Mouse (Mus musculus): ENCODE data around the gene Elp5. TPM values are rescaled to one million over a fixed set of nuclear protein-coding genes. Genes with fewer than 3 reads are reported as not detected.
"Not testable (repeated sequence)": the region's sequence is repeated elsewhere in the genome, so short reads cannot be mapped to it uniquely, and the experiment has no call there.

The Elp5 gene
- polyA plus RNA-seq, 1 experiment = 75.3 TPM

DNA sequence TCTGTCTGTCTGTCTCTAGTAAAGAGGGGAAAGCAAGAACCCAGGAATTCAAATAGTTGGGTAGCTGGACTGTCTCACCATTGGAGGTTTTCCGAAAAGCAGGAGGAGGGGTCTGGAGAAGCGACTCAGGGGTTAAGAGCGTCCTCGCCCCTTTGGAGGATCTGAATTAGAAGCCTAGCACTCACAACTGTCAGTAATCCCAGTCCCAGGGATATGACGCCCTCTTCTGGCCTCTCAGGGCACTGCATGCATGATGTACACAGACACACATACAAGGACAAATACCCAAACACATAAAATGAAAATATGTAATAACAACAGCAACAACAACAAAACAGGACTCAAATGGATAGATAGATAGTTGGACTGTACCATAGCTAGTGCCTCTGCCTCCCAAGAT, 21.7 kb downstream of the Elp5 start:
- TF ChIP-seq CTCF (IDR thresholded peaks at IDR 0.05; ENCODE audit: borderline replicate concordance, control insufficient read depth, extremely low read depth, insufficient read depth, low read length, poor library complexity) (no peak), POLR2A (IDR thresholded peaks at IDR 0.05; ENCODE audit: control insufficient read depth, extremely low read depth, insufficient read depth, low read length, poor library complexity) (no peak)
- Histone ChIP-seq H3K27ac (ENCODE audit: control insufficient read depth, insufficient read depth, low read length) (no peak overlapping the region), H3K36me3 (ENCODE audit: control insufficient read depth, insufficient read depth, low read length) (no peaks in the 10 kb centered on the region), H3K4me3 (ENCODE audit: control insufficient read depth, insufficient read depth, low read length) (no peak overlapping the region), H3K4me1 (replicated peaks; ENCODE audit: control insufficient read depth, insufficient read depth, low read length) (peaks cover 4% of the 10 kb centered on the region; the same call in 1 of the 2 replicates), H3K27me3 (ENCODE audit: control insufficient read depth, insufficient read depth, low read length) (peaks cover 6% of the 10 kb centered on the region; the same call in 1 of the 2 replicates)
- no peak for DNase-seq
- WGBS = 69% methylated on average over 5 of the region's 5 CpGs

DNA sequence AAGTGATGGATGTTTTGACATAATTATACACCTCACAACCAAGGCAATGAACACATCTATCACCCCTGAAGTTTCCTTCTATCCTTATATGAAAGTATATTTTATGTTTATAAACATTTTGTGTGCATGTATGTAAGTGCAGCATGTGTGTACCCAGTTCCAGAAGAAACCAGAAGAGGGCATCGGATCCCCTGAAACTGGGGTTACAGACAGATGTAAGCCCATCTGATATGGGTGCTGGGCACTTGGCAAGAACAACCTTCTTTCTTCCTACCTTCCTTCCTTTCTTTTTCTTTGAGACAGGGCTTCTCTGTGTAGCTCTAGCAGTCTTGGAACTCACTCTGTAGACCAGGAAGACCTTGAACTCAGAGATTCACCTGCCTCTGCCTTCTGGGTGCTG, 26.1 kb downstream of the Elp5 start:
- H3K36me3 ChIP-seq (ENCODE audit: control insufficient read depth, insufficient read depth, low read length) = no peaks in the 10 kb centered on the region
- TF ChIP-seq POLR2A (IDR thresholded peaks at IDR 0.05; ENCODE audit: control insufficient read depth, extremely low read depth, insufficient read depth, low read length, poor library complexity) (no peak), CTCF (IDR thresholded peaks at IDR 0.05; ENCODE audit: borderline replicate concordance, control insufficient read depth, extremely low read depth, insufficient read depth, low read length, poor library complexity) (no peak)
- 78% methylated on average over 1 of the region's 1 CpGs for WGBS

DNA sequence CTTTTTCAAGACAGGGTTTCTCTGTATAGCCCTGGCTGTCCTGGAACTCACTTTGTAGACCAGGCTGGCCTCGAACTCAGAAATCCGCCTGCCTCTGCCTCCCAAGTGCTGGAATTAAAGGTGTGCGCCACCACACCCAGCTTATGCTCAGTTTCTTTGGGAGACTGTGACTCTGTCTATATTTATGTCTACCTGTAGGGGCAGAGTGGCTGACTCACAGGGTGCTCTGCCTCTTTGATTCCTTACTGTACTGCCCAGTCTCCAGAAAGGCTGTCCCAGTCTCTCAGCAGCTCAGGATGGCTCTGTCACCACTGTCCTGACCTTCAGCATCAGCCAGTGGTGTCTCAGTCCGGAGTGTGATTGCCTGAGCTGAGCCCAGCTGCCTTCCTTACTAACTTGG, 26.7 kb downstream of the Elp5 start:
- not testable (repeated sequence) for H3K36me3 ChIP-seq (ENCODE audit: control insufficient read depth, insufficient read depth, low read length); DNase-seq; H3K27me3 ChIP-seq (ENCODE audit: control insufficient read depth, insufficient read depth, low read length); H3K27ac ChIP-seq (ENCODE audit: control insufficient read depth, insufficient read depth, low read length); H3K4me1 ChIP-seq (replicated peaks; ENCODE audit: control insufficient read depth, insufficient read depth, low read length); H3K4me3 ChIP-seq (ENCODE audit: control insufficient read depth, insufficient read depth, low read length)
- whole genome bisulfite sequencing = 86% methylated on average over 4 of the region's 4 CpGs

More for the DNA sequence above, 26.1 kb downstream of the Elp5 start:
- Histone ChIP-seq H3K27me3 (ENCODE audit: control insufficient read depth, insufficient read depth, low read length) (no peaks in the 10 kb centered on the region), H3K4me3 (ENCODE audit: control insufficient read depth, insufficient read depth, low read length) (no peak overlapping the region), H3K4me1 (replicated peaks; ENCODE audit: control insufficient read depth, insufficient read depth, low read length) (no peaks in the 10 kb centered on the region), H3K27ac (ENCODE audit: control insufficient read depth, insufficient read depth, low read length) (no peak overlapping the region)
- DNase-seq = peak; percentile 25

DNA sequence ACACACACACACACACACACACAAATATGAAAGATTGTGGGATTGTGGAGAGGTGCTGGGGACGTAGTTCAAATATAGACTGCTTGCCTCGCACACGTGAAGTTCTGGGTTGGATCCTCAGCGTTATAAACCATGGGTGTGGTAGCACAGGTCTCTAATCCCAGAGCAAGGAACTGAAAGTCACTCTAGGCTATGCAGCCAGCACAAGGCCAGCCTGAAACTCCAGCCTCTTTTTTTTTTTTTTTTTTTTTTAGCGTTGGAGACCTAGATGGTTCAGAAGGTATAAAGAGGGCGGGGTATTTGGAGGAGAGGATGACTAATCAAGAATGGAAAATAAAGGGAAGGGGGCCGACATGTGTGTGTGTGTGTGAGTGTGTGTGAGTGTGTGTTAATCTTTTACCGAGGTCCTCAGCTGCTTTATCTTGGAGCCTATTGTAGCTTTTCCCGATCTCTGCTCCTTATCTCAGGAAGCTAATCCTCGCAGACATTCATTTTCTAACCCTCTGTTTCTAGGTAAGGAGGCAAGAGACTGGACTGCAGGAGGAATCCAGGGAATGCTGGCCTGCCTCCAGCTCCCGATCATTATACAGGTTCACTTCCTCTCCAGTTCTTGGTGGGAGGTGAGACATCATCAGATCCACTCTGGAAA, 28.9 kb downstream of the Elp5 start:
- no peaks in the 10 kb centered on the region for H3K27me3 ChIP-seq (ENCODE audit: control insufficient read depth, insufficient read depth, low read length)
- no peak for DNase-seq
- no peaks in the 10 kb centered on the region for H3K36me3 ChIP-seq (ENCODE audit: control insufficient read depth, insufficient read depth, low read length)
- peaks cover 4% of the 10 kb centered on the region for H3K4me1 ChIP-seq (replicated peaks; ENCODE audit: control insufficient read depth, insufficient read depth, low read length)
- WGBS = 65% methylated on average over 11 of the region's 11 CpGs
- no peak overlapping the region for H3K27ac ChIP-seq (ENCODE audit: control insufficient read depth, insufficient read depth, low read length)
- H3K4me3 ChIP-seq (ENCODE audit: control insufficient read depth, insufficient read depth, low read length) = no peak overlapping the region
- TF ChIP-seq POLR2A (IDR thresholded peaks at IDR 0.05; ENCODE audit: control insufficient read depth, extremely low read depth, insufficient read depth, low read length, poor library complexity) (no peak), CTCF (IDR thresholded peaks at IDR 0.05; ENCODE audit: borderline replicate concordance, control insufficient read depth, extremely low read depth, insufficient read depth, low read length, poor library complexity) (no peak)

DNA sequence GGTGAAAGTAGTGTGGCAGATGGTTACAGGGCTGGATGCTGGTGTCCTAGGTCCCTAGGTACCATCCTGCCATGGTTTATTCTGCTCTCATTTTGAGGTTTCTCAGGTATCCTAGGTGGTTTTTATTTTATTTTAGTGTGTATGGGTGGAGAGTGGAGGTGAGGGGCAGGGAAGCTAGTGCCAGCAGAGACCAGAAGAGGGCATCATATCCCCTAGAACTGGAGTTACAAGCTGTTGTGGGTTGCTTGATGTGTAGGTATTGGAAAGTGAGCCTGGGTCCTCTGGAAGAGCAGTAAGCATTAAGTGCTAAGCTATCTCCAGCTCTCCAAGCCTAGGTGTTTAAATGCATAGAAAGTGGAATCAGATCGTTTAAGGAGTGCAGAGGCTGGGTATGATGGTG, 30.0 kb downstream of the Elp5 start:
- Histone ChIP-seq H3K36me3 (ENCODE audit: control insufficient read depth, insufficient read depth, low read length) (no peaks in the 10 kb centered on the region), H3K27ac (ENCODE audit: control insufficient read depth, insufficient read depth, low read length) (no peak overlapping the region), H3K4me1 (replicated peaks; ENCODE audit: control insufficient read depth, insufficient read depth, low read length) (peaks cover 14% of the 10 kb centered on the region), H3K27me3 (ENCODE audit: control insufficient read depth, insufficient read depth, low read length) (no peaks in the 10 kb centered on the region), H3K4me3 (ENCODE audit: control insufficient read depth, insufficient read depth, low read length) (no peak overlapping the region)
- DNase-seq = no peak
- TF ChIP-seq POLR2A (IDR thresholded peaks at IDR 0.05; ENCODE audit: control insufficient read depth, extremely low read depth, insufficient read depth, low read length, poor library complexity) (no peak), CTCF (IDR thresholded peaks at IDR 0.05; ENCODE audit: borderline replicate concordance, control insufficient read depth, extremely low read depth, insufficient read depth, low read length, poor library complexity) (no peak)
- WGBS = 48% methylated on average over 1 of the region's 1 CpGs

DNA sequence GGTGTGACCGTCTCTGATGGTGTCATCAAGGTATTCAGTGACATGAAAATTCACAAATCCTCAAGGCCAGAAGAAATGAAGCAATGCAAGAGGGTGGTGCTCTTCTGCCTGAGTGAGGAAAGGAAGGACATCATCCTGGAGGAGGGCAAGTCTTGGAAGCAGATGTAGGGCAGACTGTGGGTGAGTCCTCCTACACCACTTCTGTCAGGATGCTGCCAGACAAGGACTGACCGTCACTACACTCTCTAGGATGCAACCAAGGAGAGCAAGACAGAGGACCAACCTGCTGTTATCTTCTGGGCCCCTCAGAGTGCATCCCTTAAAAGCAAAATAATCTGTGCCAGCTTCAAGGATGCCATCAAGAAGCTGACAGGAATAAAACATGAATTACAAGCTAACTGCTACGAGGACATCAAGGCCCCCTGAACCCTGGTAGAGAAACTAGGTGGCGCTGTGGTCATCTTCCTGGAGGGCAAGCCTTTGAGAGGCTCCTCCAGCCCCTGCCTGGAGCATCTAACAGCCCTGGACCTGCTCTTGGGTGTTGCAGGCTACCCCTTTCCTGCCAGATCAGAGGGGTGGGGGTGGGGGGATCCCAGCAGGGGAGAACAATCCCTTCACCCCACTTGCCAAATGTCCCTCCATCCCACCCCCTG, 31.4 kb downstream of the Elp5 start:
- WGBS = 58% methylated on average over 4 of the region's 4 CpGs
- DNase-seq = peak; percentile 29
- no peak overlapping the region for H3K27ac ChIP-seq (ENCODE audit: control insufficient read depth, insufficient read depth, low read length)
- H3K4me1 ChIP-seq (replicated peaks; ENCODE audit: control insufficient read depth, insufficient read depth, low read length) = peaks cover 16% of the 10 kb centered on the region
- no peak overlapping the region for H3K4me3 ChIP-seq (ENCODE audit: control insufficient read depth, insufficient read depth, low read length)
- no peak for TF ChIP-seq POLR2A (IDR thresholded peaks at IDR 0.05; ENCODE audit: control insufficient read depth, extremely low read depth, insufficient read depth, low read length, poor library complexity)
- no peak for TF ChIP-seq CTCF (IDR thresholded peaks at IDR 0.05; ENCODE audit: borderline replicate concordance, control insufficient read depth, extremely low read depth, insufficient read depth, low read length, poor library complexity)
- no peaks in the 10 kb centered on the region for H3K27me3 ChIP-seq (ENCODE audit: control insufficient read depth, insufficient read depth, low read length)
- no peaks in the 10 kb centered on the region for H3K36me3 ChIP-seq (ENCODE audit: control insufficient read depth, insufficient read depth, low read length)

DNA sequence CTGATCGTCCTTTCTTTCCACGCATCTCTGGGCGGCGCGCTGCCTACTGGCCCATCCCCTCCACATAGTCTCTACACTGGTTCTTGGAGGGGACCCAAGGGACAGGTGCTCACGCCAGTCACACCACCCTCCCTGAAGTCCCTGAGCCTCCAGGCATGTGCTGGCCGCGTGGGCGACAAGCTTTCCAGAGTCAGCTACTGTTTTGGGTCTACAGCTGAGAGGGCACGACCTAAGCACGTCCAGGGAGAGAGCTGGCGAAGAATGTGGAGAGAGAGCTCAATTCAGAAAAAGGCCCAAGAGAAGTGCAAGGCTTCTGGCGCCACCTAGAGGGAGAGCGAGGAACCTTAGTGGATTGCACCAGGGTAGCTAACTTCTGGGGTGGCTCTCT, 33.6 kb downstream of the Elp5 start:
- TF ChIP-seq CTCF (IDR thresholded peaks at IDR 0.05; ENCODE audit: borderline replicate concordance, control insufficient read depth, extremely low read depth, insufficient read depth, low read length, poor library complexity) (peak; percentile 60; the same call in 1 of the 2 replicates), POLR2A (IDR thresholded peaks at IDR 0.05; ENCODE audit: control insufficient read depth, extremely low read depth, insufficient read depth, low read length, poor library complexity) (no peak)
- no peak overlapping the region for H3K27ac ChIP-seq (ENCODE audit: control insufficient read depth, insufficient read depth, low read length)
- no peaks in the 10 kb centered on the region for H3K36me3 ChIP-seq (ENCODE audit: control insufficient read depth, insufficient read depth, low read length)
- 2% methylated on average over 14 of the region's 14 CpGs for WGBS
- H3K4me3 ChIP-seq (ENCODE audit: control insufficient read depth, insufficient read depth, low read length) = peak overlapping the region; percentile 26
- H3K4me1 ChIP-seq (replicated peaks; ENCODE audit: control insufficient read depth, insufficient read depth, low read length) = peaks cover 16% of the 10 kb centered on the region
- peak; percentile 86 for DNase-seq
- H3K27me3 ChIP-seq (ENCODE audit: control insufficient read depth, insufficient read depth, low read length) = no peaks in the 10 kb centered on the region
